Mouse (Mus musculus) lung, adult 2 months (tissue): Measurements from ENCODE around the gene Mapk12. TPM values are rescaled to one million over a fixed set of nuclear protein-coding genes. Genes with fewer than 3 reads are reported as not detected.

Source experiments
- DNase-seq: peaks from one replicate; pipeline ENCODE4 v3.0.0; 2022
- H3K4me1 ChIP-seq: fragments of 200-500 bp; 2 replicates; pipeline ENCODE4 v1.6.1; 2011; ENCODE audit warnings: low read length; ENCODE audit not compliant: control insufficient read depth, insufficient read depth
- H3K4me3 ChIP-seq: fragments of 200-500 bp; replicated peaks from 2 replicates; pipeline ENCODE3; 2011; ENCODE audit warnings: low read depth, mild to moderate bottlenecking, control low read depth, low read length; ENCODE audit errors: extremely low read depth
- CTCF ChIP-seq: fragments of 200-500 bp; IDR thresholded peaks from 2 replicates; pipeline ENCODE4 v1.5.1; 2011; ENCODE audit warnings: mild to moderate bottlenecking, low read length, control low read depth; ENCODE audit not compliant: insufficient read depth
- POLR2A ChIP-seq: fragments of 200-500 bp; IDR thresholded peaks from 2 replicates; pipeline ENCODE4 v1.6.1; 2011; ENCODE audit warnings: low read depth, mild to moderate bottlenecking, control low read depth, low read length, borderline replicate concordance; ENCODE audit errors: extremely low read depth
- WGBS: fragments of 180-500 bp; shearing (Covaris S2); methylation state at CpG from one replicate; pipeline ENCODE4 v1.1.7; 2018; 5-methylcytosine and 5-hydroxymethylcytosine counted together
- polyA plus RNA-seq: library from polyadenylated mRNA; depleted of rRNA; stranded (reverse); fragments of >200 nt; gene quantifications from 2 replicates; pipeline ENCODE4 v1.2.3, GENCODE M21; 2012

Gene Mapk12
- polyA plus RNA-seq, 1 experiment = 32.2 TPM

DNA sequence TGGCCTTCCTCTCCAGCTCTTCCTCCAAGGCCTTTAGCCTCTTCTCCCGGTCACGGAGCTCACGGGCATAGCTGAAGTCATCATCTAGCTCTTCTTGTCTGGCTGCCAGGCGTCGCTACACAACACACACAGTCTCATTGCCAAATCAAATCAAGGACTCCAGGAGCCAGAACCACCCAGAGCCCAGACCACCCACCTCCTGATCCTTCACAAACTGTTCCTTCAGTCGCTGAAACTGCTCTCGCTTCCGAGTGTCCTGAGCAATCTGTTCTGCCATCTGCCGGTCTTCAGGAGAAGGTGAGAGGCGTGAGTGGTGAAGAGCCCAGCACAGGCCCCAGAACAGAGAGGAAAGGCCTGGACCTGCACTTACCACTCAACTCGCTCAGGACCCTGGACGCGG lies 34.4 kb downstream of the Mapk12 start:
- WGBS = 90% methylated on average over 13 of the region's 13 CpGs
- H3K4me3 ChIP-seq = no peak overlapping the region
- DNase-seq = no peak
- H3K4me1 ChIP-seq = no peaks in the 10 kb centered on the region
- TF ChIP-seq POLR2A = no peak
- no peak for TF ChIP-seq CTCF

GRCm38 (mm10) chr15:89104425-89104824 lies 36.1 kb downstream of the Mapk12 start:
- H3K4me1 ChIP-seq = no peaks in the 10 kb centered on the region
- TF ChIP-seq CTCF (no peak), POLR2A (no peak)
- DNase-seq = no peak
- H3K4me3 ChIP-seq = no peak overlapping the region
- WGBS = 91% methylated on average over 8 of the region's 8 CpGs

DNA sequence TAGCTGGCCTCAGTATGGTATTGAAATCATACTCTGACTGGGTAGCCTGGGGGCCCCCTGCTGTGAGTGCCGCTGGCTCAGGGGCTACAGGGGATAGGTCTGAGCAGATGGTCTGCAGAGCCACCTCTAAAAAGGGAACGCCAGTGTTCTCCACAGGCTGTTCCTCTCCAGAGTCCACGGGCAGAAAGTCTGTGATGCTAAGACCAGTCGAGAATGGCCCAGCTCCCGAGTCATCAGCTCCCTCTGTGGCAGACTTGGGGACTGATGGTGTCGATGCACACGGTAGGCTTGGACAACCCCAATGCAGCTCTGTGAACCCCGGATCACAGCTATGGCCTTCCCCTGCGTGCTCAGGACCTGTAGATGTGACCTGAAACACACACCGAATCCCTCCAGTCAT lies 36.6 kb downstream of the Mapk12 start:
- WGBS = 85% methylated on average over 10 of the region's 10 CpGs
- no peaks in the 10 kb centered on the region for H3K4me1 ChIP-seq
- no peak for TF ChIP-seq POLR2A
- DNase-seq = no peak
- no peak overlapping the region for H3K4me3 ChIP-seq

DNA sequence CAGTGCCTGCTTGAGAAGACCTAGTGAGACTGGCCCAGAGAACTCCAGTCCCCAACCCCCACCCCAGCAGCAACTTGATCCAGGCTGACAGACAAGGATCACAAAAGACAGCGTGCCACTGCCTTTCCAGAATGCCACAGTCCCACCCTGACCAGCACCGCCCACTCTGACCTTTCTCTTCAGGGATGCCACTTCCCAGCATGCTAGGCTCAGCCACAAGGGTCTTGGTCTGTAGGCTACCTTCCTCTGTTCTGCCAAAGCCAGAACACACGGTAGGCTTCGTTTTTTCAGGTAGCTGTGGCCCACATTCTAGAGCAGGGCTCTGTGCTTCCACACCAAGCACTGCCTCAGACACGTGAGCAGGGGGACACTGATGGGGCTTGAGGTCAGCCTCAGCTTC lies 37.9 kb downstream of the Mapk12 start:
- no peak for DNase-seq
- Histone ChIP-seq H3K4me3 (no peak overlapping the region), H3K4me1 (no peaks in the 10 kb centered on the region)
- 78% methylated on average over 5 of the region's 5 CpGs for WGBS
- TF ChIP-seq CTCF (no peak), POLR2A (no peak)

GRCm38 (mm10) chr15:89100823-89101222 lies 39.7 kb downstream of the Mapk12 start:
- TF ChIP-seq CTCF = no peak
- H3K4me1 ChIP-seq = no peaks in the 10 kb centered on the region
- WGBS = 89% methylated on average over 12 of the region's 12 CpGs
- no peak overlapping the region for H3K4me3 ChIP-seq
- DNase-seq = no peak

- WGBS = 90% methylated on average over 7 of the region's 7 CpGs
- H3K4me3 ChIP-seq = no peak overlapping the region
- H3K4me1 ChIP-seq = no peaks in the 10 kb centered on the region
- no peak for TF ChIP-seq CTCF
- no peak for DNase-seq
These were observed 41.9 kb downstream of the Mapk12 start for GRCm38 (mm10) chr15:89098616-89099015.

GRCm38 (mm10) chr15:89097450-89097849 lies 43.1 kb downstream of the Mapk12 start:
- no peak for TF ChIP-seq CTCF
- TF ChIP-seq POLR2A = no peak
- no peak for DNase-seq
- H3K4me3 ChIP-seq = no peak overlapping the region
- WGBS = 93% methylated on average over 5 of the region's 5 CpGs
- H3K4me1 ChIP-seq = no peaks in the 10 kb centered on the region

DNA sequence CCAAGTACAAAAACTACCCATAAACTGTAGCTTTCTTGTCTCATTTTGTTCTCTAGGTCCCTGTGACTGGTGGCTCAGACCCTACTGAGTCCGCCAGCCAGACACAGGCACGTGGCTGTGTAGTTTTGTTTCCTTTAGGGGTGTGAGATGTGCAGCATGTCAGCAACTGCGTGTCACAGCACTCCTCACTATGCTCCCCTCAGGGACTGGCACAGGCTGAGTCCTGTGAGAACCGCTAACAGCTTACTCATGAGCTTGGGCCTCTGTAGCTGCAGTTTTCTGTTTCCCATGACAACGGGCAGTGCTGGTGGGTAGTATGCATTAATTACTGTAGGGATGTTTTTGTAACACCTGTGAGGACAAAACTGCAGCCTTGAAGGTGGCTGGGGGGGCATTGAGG lies 48.3 kb downstream of the Mapk12 start:
- 81% methylated on average over 5 of the region's 5 CpGs for WGBS
- no peak for DNase-seq
- no peak for TF ChIP-seq POLR2A
- no peak for TF ChIP-seq CTCF
- Histone ChIP-seq H3K4me1 (no peaks in the 10 kb centered on the region), H3K4me3 (no peak overlapping the region)

DNA sequence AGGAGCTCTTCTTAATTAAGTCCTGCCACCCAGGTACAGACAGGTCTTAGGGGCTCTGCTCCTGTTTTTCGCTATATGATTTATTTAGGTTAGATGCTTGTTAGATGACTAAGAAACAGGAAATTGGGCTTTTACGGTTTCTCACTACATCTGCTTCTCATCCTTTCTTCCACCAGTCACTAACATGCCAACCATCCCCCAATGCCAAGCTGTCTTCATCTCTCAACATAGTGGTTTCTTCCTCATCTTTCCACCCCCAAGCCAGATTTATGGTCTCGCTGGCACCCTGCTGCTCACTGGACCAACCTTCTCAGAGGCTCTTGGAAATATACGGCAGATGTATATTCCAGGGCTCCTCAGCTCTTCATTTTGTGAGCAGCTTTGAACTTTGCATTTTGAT lies 49.8 kb downstream of the Mapk12 start:
- TF ChIP-seq CTCF = no peak
- TF ChIP-seq POLR2A = no peak
- Histone ChIP-seq H3K4me1 (no peaks in the 10 kb centered on the region), H3K4me3 (no peak overlapping the region)
- WGBS = 87% methylated on average over 4 of the region's 4 CpGs
- DNase-seq = no peak

- 1% methylated on average over 68 of the region's 68 CpGs for WGBS
- Histone ChIP-seq H3K4me3 (peak overlapping the region; percentile 80), H3K4me1 (no peaks in the 10 kb centered on the region)
- TF ChIP-seq CTCF = no peak
- TF ChIP-seq POLR2A = no peak
- no peak for DNase-seq
These were observed 51.1 kb downstream of the Mapk12 start for GRCm38 (mm10) chr15:89089248-89090051.
